ENCODE assay signal across 26 mouse cellular contexts in genomic region chr2:145515956-145516355, GRCm38 (mm10).
"Had no signal": no experiment of that assay in that cellular context is flagged by ENCODE, and none has a peak within 500 bp of the region (broad histone marks: within the 10 kb centered on the region; RNA-seq: fewer than 3 reads in every experiment).

No protein-coding gene starts in this region.

- DNase-seq: gastrocnemius, adult 2 months; gastrocnemius, postnatal 10 days; gastrocnemius, postnatal 25 days; heart, adult 2 months; heart, postnatal 4 days; kidney, adult 11 months; kidney, adult 2 months; kidney, adult 9 months; kidney, postnatal 14 days; kidney, postnatal 36 days; layer of hippocampus, adult 9-11 months; layer of hippocampus, postnatal 36 days; left cerebral cortex, postnatal 4 days had no signal

- H3K9ac ChIP-seq: heart, embryonic 13.5 days; heart, embryonic 15.5 days; hindbrain, embryonic 12.5 days; hindbrain, embryonic 14.5 days; intestine, embryonic 15.5 days; kidney, embryonic 15.5 days; limb, embryonic 13.5 days; limb, embryonic 15.5 days had no signal

- H3K4me2 ChIP-seq: heart, embryonic 11.5 days; heart, embryonic 13.5 days; heart, embryonic 15.5 days; hindbrain, embryonic 12.5 days; hindbrain, embryonic 14.5 days; intestine, embryonic 15.5 days; kidney, embryonic 15.5 days; limb, embryonic 13.5 days; limb, embryonic 15.5 days had no signal

- H3K27me3 ChIP-seq: heart, embryonic 15.5 days; hindbrain, embryonic 12.5 days; intestine, embryonic 15.5 days; kidney, embryonic 15.5 days; limb, embryonic 13.5 days had no signal

- H3K36me3 ChIP-seq: heart, embryonic 13.5 days; heart, embryonic 15.5 days; hindbrain, embryonic 10.5 days; hindbrain, embryonic 12.5 days; intestine, embryonic 15.5 days; kidney, embryonic 15.5 days; limb, embryonic 13.5 days; limb, embryonic 15.5 days had no signal

- H3K9me3 ChIP-seq: heart, embryonic 13.5 days; heart, embryonic 15.5 days; hindbrain, embryonic 10.5 days; hindbrain, embryonic 12.5 days; intestine, embryonic 15.5 days; kidney, embryonic 15.5 days; limb, embryonic 13.5 days; limb, embryonic 15.5 days had no signal

- H3K4me1 ChIP-seq: hindbrain, embryonic 10.5 days; hindbrain, embryonic 12.5 days; intestine, embryonic 15.5 days; kidney, embryonic 15.5 days; limb, embryonic 13.5 days; limb, embryonic 15.5 days had no signal

- H3K27ac ChIP-seq: gastrocnemius, adult 2 months; heart, adult 2 months; heart, embryonic 13.5 days; heart, embryonic 15.5 days; hindbrain, embryonic 10.5 days; hindbrain, embryonic 12.5 days; hindbrain, embryonic 14.5 days; intestine, embryonic 15.5 days; kidney, embryonic 15.5 days; kidney, postnatal 0 days; limb, embryonic 13.5 days; limb, embryonic 15.5 days had no signal

- ATAC-seq: hindbrain, embryonic 16.5 days; inflammation-experienced regulatory T-cells, adult 6 months; intestine, embryonic 15.5 days had no signal

- H3K4me3 ChIP-seq: gastrocnemius, adult 2 months; heart, adult 2 months; heart, embryonic 13.5 days; heart, embryonic 15.5 days; hindbrain, embryonic 10.5 days; hindbrain, embryonic 12.5 days; intestine, embryonic 15.5 days; kidney, embryonic 15.5 days; limb, embryonic 13.5 days; limb, embryonic 15.5 days had no signal
